Mouse (Mus musculus): ENCODE data around the gene Sncb. TPM values are rescaled to one million over a fixed set of nuclear protein-coding genes. Genes with fewer than 3 reads are reported as not detected.

The Sncb gene
- polyA plus RNA-seq, 1 experiment from 2014 or later: not detected

DNA sequence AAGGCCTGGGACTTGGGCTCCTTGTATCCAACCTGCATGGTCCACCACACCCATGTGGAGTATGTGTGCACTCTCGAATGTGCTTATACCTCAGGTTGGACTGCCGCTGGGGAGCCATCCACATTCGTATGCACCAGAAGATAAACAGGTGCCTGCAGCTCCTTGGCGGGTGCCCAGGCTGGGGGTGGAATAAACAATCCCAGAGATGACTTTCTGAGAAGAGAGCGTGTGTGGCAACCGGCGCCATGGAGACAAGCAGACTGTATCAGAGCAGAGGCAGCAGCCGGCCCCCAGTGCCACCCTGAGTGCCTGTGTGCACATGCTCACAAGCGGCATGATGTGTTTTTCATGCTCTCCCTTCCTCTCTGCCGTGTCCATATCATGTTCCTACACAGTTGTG is 13.7 kb downstream of the Sncb start:
- Histone ChIP-seq H3K27ac (no peak overlapping the region), H3K27me3 (ENCODE audit: insufficient read depth, low read length) (peaks cover 8% of the 10 kb centered on the region), H3K9ac (ENCODE audit: low read depth, low read length) (no peak overlapping the region), H3K36me3 (ENCODE audit: insufficient read depth, low read length) (no peaks in the 10 kb centered on the region), H3K9me3 (replicated peaks; ENCODE audit: low read length) (no peaks in the 10 kb centered on the region), H3K4me1 (replicated peaks; ENCODE audit: insufficient read depth, low read length) (peaks cover 6% of the 10 kb centered on the region; the same call in 1 of the 2 replicates), H3K4me2 (ENCODE audit: low read length) (no peak overlapping the region), H3K4me3 (replicated peaks; ENCODE audit: low read depth, low read length) (no peak overlapping the region)
- WGBS: 69% methylated on average over 10 of the region's 10 CpGs
- DNase-seq (ENCODE audit: low spot score): no peak
- no peak for TF ChIP-seq CTCF (IDR thresholded peaks at IDR 0.05; ENCODE audit: low read depth)
- ATAC-seq (replicated peaks; ENCODE audit: low FRiP score, low read depth): no peak

DNA sequence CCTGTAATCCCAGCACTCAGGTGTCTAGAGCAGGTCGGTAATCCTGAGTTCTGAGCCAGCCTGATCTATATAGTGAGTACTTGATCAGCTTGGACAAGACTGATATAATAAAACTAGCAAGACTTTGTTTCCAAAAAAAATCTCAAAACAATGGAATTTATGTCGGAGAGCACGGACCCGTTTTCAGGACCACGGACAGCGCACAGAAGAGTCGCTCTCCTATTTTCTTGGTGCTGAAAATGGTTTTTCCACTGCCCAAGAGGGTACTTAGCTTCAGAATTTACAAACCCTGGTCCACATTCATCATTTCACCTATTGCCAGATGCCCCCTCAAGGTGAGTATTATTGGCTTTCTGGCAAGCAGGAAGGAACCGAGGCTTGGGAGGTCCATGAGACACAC is 15.7 kb downstream of the Sncb start:
- no peak for ATAC-seq (replicated peaks; ENCODE audit: low FRiP score, low read depth)
- TF ChIP-seq CTCF (IDR thresholded peaks at IDR 0.05; ENCODE audit: low read depth): no peak
- Histone ChIP-seq H3K4me3 (replicated peaks; ENCODE audit: low read depth, low read length) (no peak overlapping the region), H3K27ac (no peak overlapping the region), H3K27me3 (ENCODE audit: insufficient read depth, low read length) (peaks cover 8% of the 10 kb centered on the region), H3K9me3 (replicated peaks; ENCODE audit: low read length) (no peaks in the 10 kb centered on the region), H3K9ac (ENCODE audit: low read depth, low read length) (no peak overlapping the region), H3K36me3 (ENCODE audit: insufficient read depth, low read length) (no peaks in the 10 kb centered on the region), H3K4me2 (ENCODE audit: low read length) (no peak overlapping the region), H3K4me1 (replicated peaks; ENCODE audit: insufficient read depth, low read length) (peaks cover 6% of the 10 kb centered on the region; the same call in 1 of the 2 replicates)
- peak; percentile 46 for DNase-seq (ENCODE audit: low spot score)
- 4% methylated on average over 8 of the region's 8 CpGs for WGBS

DNA sequence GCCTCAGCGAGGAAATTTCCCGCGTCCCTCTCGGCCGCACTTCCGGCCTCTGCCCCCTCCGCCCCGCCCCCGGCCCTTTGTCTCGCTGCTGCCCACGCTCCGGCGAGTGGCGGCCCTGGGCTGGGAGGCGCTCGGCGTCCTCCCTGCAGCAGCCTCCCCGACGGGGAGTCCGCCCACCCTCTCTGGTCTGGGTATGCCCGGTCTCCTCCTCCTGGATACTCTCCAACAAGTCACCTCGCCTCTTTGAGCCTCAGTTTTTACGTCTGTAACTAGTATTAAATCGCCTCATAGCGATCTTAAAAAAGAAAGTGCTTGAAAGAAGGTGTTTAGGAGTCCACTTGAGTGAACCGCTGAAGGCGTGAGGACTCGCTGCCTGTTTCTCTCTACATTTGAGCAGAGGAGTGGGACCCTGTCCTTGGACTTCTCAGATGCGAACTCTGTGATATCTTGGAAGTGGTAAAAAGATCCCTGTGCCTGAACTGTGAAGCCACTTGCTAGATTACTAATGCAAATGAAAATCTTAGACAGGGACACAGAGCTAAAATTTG is 16.5 kb downstream of the Sncb start, which contains the start of gene Gprin1:
Gene Gprin1, minus strand, starts transcription at position 11 of the 548 bp plus-strand sequence.
- no peak for DNase-seq (ENCODE audit: low spot score)
- H3K9ac ChIP-seq (ENCODE audit: low read depth, low read length): no peak within 1 kb of the TSS
- H3K27ac ChIP-seq: no peak within 1 kb of the TSS
- peaks cover 6% of the 10 kb centered on the region; the same call in 1 of the 2 replicates for H3K4me1 ChIP-seq (replicated peaks; ENCODE audit: insufficient read depth, low read length)
- peak within 1 kb of the TSS; percentile 83 for H3K4me2 ChIP-seq (ENCODE audit: low read length)
- ATAC-seq (replicated peaks; ENCODE audit: low FRiP score, low read depth): no peak
- peaks cover 8% of the 10 kb centered on the region for H3K27me3 ChIP-seq (ENCODE audit: insufficient read depth, low read length)
- peak within 1 kb of the TSS; percentile 42 for H3K4me3 ChIP-seq (replicated peaks; ENCODE audit: low read depth, low read length)
- H3K36me3 ChIP-seq (ENCODE audit: insufficient read depth, low read length): no peaks in the 10 kb centered on the region
- no peaks in the 10 kb centered on the region for H3K9me3 ChIP-seq (replicated peaks; ENCODE audit: low read length)
- no peak for TF ChIP-seq CTCF (IDR thresholded peaks at IDR 0.05; ENCODE audit: low read depth)
- WGBS: 2% methylated on average over 29 of the region's 29 CpGs

DNA sequence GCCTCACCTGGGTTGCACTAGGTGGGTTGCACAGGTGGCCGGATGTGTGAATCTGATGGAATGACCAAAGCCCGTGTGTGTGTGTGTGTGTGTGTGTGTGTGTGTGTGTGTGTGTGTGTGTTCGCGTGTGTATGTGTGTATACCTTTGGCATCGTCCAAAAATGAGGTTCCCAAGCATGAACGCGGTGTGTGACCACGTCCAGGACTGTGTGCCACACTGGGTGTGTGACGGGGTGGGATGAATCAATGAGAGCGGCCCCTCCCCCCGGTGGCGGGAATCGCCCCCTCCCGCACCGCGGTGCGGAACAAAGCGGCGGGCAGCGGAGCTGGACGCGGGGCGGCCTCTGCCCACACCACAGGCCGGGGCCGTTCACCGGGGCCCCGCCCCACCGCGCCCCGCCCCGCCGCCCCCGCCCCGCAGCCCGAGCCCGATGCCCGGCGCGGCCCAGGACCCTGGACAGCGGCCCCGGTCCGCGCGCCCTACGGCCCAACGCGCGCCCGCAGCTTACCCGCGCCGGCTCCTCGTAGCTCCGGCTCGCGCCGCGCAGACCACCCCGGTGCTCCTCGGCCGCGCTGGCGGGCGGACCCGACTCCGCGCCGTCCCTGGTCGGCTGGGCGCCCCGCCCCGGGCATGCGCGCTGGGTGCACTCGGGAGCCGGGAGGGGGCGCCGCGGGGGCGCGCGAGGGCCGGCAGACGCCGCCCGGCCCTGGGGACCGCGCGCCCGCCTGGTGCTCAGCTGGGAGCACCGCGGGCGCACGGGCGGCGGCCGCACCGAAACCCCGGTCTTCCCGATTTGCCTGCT is 17.1 kb downstream of the Sncb start:
- DNase-seq (ENCODE audit: low spot score): peak; percentile 65

DNA sequence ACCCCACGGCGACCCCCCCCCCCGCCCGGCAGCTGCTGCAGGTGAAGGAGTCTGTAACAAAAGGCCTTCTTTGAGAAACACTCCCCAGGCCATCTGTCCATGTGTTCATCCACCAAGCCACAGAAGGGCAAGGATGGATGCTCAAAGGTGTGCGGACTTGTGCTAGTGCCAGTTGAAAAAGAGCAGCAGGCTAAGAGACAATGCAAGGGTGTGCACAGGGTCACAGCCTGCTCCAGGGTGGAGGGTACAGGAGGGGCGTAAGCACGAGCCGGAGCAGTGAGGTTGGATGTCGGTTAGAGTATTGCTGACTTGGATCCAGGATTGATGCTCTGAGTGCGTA is 17.7 kb downstream of the Sncb start:
- TF ChIP-seq CTCF (IDR thresholded peaks at IDR 0.05; ENCODE audit: low read depth): no peak
- WGBS: 45% methylated on average over 10 of the region's 10 CpGs
- Histone ChIP-seq H3K27me3 (ENCODE audit: insufficient read depth, low read length) (peaks cover 8% of the 10 kb centered on the region), H3K4me3 (replicated peaks; ENCODE audit: low read depth, low read length) (no peak overlapping the region), H3K9ac (ENCODE audit: low read depth, low read length) (no peak overlapping the region), H3K9me3 (replicated peaks; ENCODE audit: low read length) (no peaks in the 10 kb centered on the region), H3K27ac (no peak overlapping the region), H3K4me2 (ENCODE audit: low read length) (no peak overlapping the region), H3K36me3 (ENCODE audit: insufficient read depth, low read length) (no peaks in the 10 kb centered on the region), H3K4me1 (replicated peaks; ENCODE audit: insufficient read depth, low read length) (peaks cover 6% of the 10 kb centered on the region; the same call in 1 of the 2 replicates)
- ATAC-seq (replicated peaks; ENCODE audit: low FRiP score, low read depth) (no peak), DNase-seq (ENCODE audit: low spot score) (no peak)

More for the DNA sequence above, 17.1 kb downstream of the Sncb start:
- no peaks in the 10 kb centered on the region for H3K36me3 ChIP-seq (ENCODE audit: insufficient read depth, low read length)
- H3K27me3 ChIP-seq (ENCODE audit: insufficient read depth, low read length): peaks cover 8% of the 10 kb centered on the region
- H3K4me1 ChIP-seq (replicated peaks; ENCODE audit: insufficient read depth, low read length): peaks cover 6% of the 10 kb centered on the region; the same call in 1 of the 2 replicates
- peak overlapping the region; percentile 83 for H3K4me2 ChIP-seq (ENCODE audit: low read length)
- TF ChIP-seq CTCF (IDR thresholded peaks at IDR 0.05; ENCODE audit: low read depth): no peak
- peak overlapping the region; percentile 42 for H3K4me3 ChIP-seq (replicated peaks; ENCODE audit: low read depth, low read length)
- no peak overlapping the region for H3K9ac ChIP-seq (ENCODE audit: low read depth, low read length)
- WGBS: 2% methylated on average over 50 of the region's 100 CpGs
- no peak overlapping the region for H3K27ac ChIP-seq
- ATAC-seq (replicated peaks; ENCODE audit: low FRiP score, low read depth): peak; percentile 82
- H3K9me3 ChIP-seq (replicated peaks; ENCODE audit: low read length): no peaks in the 10 kb centered on the region

DNA sequence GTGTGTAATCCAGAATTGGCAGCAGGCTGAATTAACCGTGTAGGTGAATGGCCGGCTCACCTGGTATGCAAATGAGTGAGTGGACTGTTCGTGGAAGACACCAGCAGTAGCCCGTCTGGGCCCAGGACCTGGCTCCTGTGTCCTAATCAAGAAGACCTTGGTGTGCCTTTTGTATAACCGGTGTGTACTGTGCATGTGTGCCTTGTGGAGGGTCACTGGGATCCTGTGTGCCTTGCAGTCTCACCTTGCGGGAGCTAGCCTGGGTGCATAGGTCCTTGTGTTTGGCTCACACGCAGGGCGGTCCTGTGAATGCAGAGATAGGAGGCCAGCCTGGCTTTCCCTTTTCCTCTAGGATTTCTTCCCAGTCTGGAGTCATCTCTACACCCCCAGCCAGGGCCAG is 18.2 kb downstream of the Sncb start:
- WGBS: 89% methylated on average over 8 of the region's 8 CpGs
- Histone ChIP-seq H3K4me2 (ENCODE audit: low read length) (no peak overlapping the region), H3K27ac (no peak overlapping the region), H3K9me3 (replicated peaks; ENCODE audit: low read length) (no peaks in the 10 kb centered on the region), H3K4me3 (replicated peaks; ENCODE audit: low read depth, low read length) (no peak overlapping the region), H3K4me1 (replicated peaks; ENCODE audit: insufficient read depth, low read length) (peaks cover 6% of the 10 kb centered on the region; the same call in 1 of the 2 replicates), H3K9ac (ENCODE audit: low read depth, low read length) (no peak overlapping the region), H3K36me3 (ENCODE audit: insufficient read depth, low read length) (no peaks in the 10 kb centered on the region), H3K27me3 (ENCODE audit: insufficient read depth, low read length) (peaks cover 8% of the 10 kb centered on the region)
- DNase-seq (ENCODE audit: low spot score) (no peak), ATAC-seq (replicated peaks; ENCODE audit: low FRiP score, low read depth) (no peak)
- TF ChIP-seq CTCF (IDR thresholded peaks at IDR 0.05; ENCODE audit: low read depth): no peak

Measured in kidney, postnatal 0 days (tissue).